Mouse (Mus musculus) adrenal gland, postnatal 14 days (tissue): ENCODE results near the gene Gm26992. TPM values are rescaled to one million over a fixed set of nuclear protein-coding genes. Genes with fewer than 3 reads are reported as not detected.
A peak's percentile ranks its signal among the peaks of the same experiment; 100 is the strongest.
"Not testable (repeated sequence)": the region's sequence is repeated elsewhere in the genome, so short reads cannot be mapped to it uniquely, and the experiment has no call there.

Source experiments
- DNase-seq: peaks from one replicate; pipeline ENCODE4 v3.0.0; 2021; ENCODE audit warnings: mixed read lengths
- long read RNA-seq, 2 experiments: library from polyadenylated mRNA; stranded (forward); transcript quantifications; one replicate each; pipeline ENCODE4 v2.0.0; 2021
- total RNA-seq: library from RNA; stranded (reverse); gene quantifications from 2 replicates; pipeline ENCODE4 v1.2.3, GENCODE M21; 2021

Gene Gm26992
- total RNA-seq = not detected in 2 replicates
- long read RNA-seq, experiment 1 = 0 reads
- long read RNA-seq, experiment 2 = 0 reads

- DNase-seq = no peak
Measured at GRCm38 (mm10) chrX:103421710-103422109, at the start of gene Gm26992. Gene Gm26992, plus strand, starts transcription at chrX:103422010.

GRCm38 (mm10) chrX:103374250-103374649 lies 47.6 kb upstream of the Gm26992 start:
- DNase-seq = peak; percentile 14

GRCm38 (mm10) chrX:103384528-103384927 lies 37.3 kb upstream of the Gm26992 start:
- DNase-seq = no peak

- DNase-seq = no peak
Measured at GRCm38 (mm10) chrX:103388131-103388530, 33.7 kb upstream of the Gm26992 start.

GRCm38 (mm10) chrX:103393841-103394240 lies 28.0 kb upstream of the Gm26992 start:
- DNase-seq = no peak

- DNase-seq = peak; percentile 4
Measured at GRCm38 (mm10) chrX:103405021-103405420, 16.8 kb upstream of the Gm26992 start.

GRCm38 (mm10) chrX:103414167-103414566 lies 7.6 kb upstream of the Gm26992 start, which contains the start of gene Tsx:
Gene Tsx, plus strand, starts transcription at chrX:103414467.
- no peak for DNase-seq

- DNase-seq = no peak
Measured at GRCm38 (mm10) chrX:103427677-103428076, 5.9 kb downstream of the Gm26992 start.

GRCm38 (mm10) chrX:103432293-103432692 lies 10.5 kb downstream of the Gm26992 start:
- DNase-seq = no peak

- no peak for DNase-seq
Measured at GRCm38 (mm10) chrX:103438023-103438422, 16.2 kb downstream of the Gm26992 start.

GRCm38 (mm10) chrX:103440803-103441202 lies 19.0 kb downstream of the Gm26992 start:
- DNase-seq = peak; percentile 50

GRCm38 (mm10) chrX:103443755-103444154 lies 21.9 kb downstream of the Gm26992 start:
- peak; percentile 42 for DNase-seq

GRCm38 (mm10) chrX:103447539-103448169 lies 25.8 kb downstream of the Gm26992 start:
- DNase-seq = peak; percentile 52

- not testable (repeated sequence) for DNase-seq
Measured at GRCm38 (mm10) chrX:103448429-103448828, 26.6 kb downstream of the Gm26992 start.

- DNase-seq = not testable (repeated sequence)
Measured at GRCm38 (mm10) chrX:103448943-103449722, 27.3 kb downstream of the Gm26992 start.

GRCm38 (mm10) chrX:103452815-103453214 lies 31.0 kb downstream of the Gm26992 start:
- no peak for DNase-seq

- DNase-seq = peak; percentile 19
Measured at GRCm38 (mm10) chrX:103460056-103460455, 38.2 kb downstream of the Gm26992 start.

- no peak for DNase-seq
Measured at GRCm38 (mm10) chrX:103468998-103469397, 47.2 kb downstream of the Gm26992 start.

GRCm38 (mm10) chrX:103472346-103472745 lies 50.5 kb downstream of the Gm26992 start:
- no peak for DNase-seq

- peak; percentile 72 for DNase-seq
Measured at GRCm38 (mm10) chrX:103477507-103477906, 55.7 kb downstream of the Gm26992 start.

GRCm38 (mm10) chrX:103481243-103482096 lies 59.7 kb downstream of the Gm26992 start:
- DNase-seq = peak; percentile 57

- peak; percentile 19 for DNase-seq
Measured at GRCm38 (mm10) chrX:103482097-103482451, 60.3 kb downstream of the Gm26992 start.

- DNase-seq = peak; percentile 79
Measured at GRCm38 (mm10) chrX:103483047-103483446, 61.2 kb downstream of the Gm26992 start.
